In the genomic region with DNA sequence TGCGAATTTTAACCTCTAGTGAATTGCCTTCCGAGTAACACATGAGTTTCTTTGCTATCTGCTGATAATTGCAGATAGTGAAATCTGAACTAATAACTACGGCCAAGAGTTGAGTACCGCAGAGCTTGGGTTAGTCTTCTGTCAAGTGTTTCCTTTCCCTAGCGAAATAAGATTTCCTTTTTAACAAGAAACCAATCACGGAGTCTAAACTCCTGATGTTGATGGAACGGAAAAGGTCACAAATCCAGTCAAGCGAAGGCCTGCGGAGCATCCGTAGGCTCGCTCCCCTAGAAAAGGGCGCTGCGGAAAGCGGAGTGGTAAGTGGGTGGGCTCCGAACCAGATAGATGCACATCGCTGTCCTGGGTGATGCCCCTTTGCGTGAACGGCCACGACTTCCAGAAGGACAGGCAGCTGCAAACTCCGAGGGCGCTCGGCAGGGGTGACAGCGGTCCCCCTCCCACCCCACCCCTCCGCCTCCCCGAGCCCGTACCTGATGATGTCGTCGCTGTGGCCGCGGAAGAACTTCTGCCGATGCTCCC, we compare ENCODE assay signal across 8 mouse cellular contexts. TPM values are rescaled to one million over a fixed set of nuclear protein-coding genes. Genes with fewer than 3 reads are reported as not detected.
A peak's percentile ranks its signal among the peaks of the same experiment; 100 is the strongest.
DNase-seq lines count a peak whose midpoint lies in the region; ATAC-seq and TF ChIP-seq lines count a peak whose summit lies in the region.

No protein-coding gene starts in this region.

- H3K4me2 ChIP-seq in embryonic facial prominence, embryonic 13.5 days, result peak overlapping the region; percentile 96

- H3K36me3 ChIP-seq in heart, embryonic 10.5 days, result no peaks in the 10 kb centered on the region
- no peaks in the 10 kb centered on the region for H3K36me3 ChIP-seq in ES-E14 (ENCODE audit: control insufficient read depth, insufficient read depth, low read length, poor library complexity, severe bottlenecking)
- no peaks in the 10 kb centered on the region for H3K36me3 ChIP-seq in embryonic facial prominence, embryonic 13.5 days

- ATAC-seq in embryonic facial prominence, embryonic 13.5 days (ENCODE audit: insufficient number of reproducible peaks, insufficient read depth, low FRiP score, low TSS enrichment, low read depth), result no peak

- peak overlapping the region; percentile 86 for H3K27ac ChIP-seq in heart, embryonic 10.5 days
- no peak overlapping the region for H3K27ac ChIP-seq in ES-E14 (ENCODE audit: insufficient read depth, low read depth, low read length, poor library complexity, severe bottlenecking)
- H3K27ac ChIP-seq in embryonic facial prominence, embryonic 13.5 days, result no peak overlapping the region

- in situ Hi-C loops in ES-E14 (cut with MboI; ENCODE audit: low sequenced_read_pairs in 2 of 2, unreplicated experiment in 2 of 2), result no loop called here

- peak overlapping the region; percentile 92 for H3K4me3 ChIP-seq in heart, embryonic 10.5 days
- H3K4me3 ChIP-seq in ES-E14 (ENCODE audit: insufficient read depth in 1 of 2, low read depth in 1 of 2, low read length in 2 of 2, poor library complexity in 1 of 2, severe bottlenecking in 1 of 2), result peak overlapping the region; percentile 89 to 94
- peak overlapping the region; percentile 76 for H3K4me3 ChIP-seq in embryonic facial prominence, embryonic 13.5 days

- H3K4me1 ChIP-seq in heart, embryonic 10.5 days, result no peaks in the 10 kb centered on the region
- H3K4me1 ChIP-seq in ES-E14 (ENCODE audit: control insufficient read depth in 2 of 2, insufficient read depth in 2 of 2, low read length in 2 of 2, poor library complexity in 1 of 2), result no peaks in the 10 kb centered on the region
- peaks cover 6% of the 10 kb centered on the region for H3K4me1 ChIP-seq in embryonic facial prominence, embryonic 13.5 days

- 3% methylated on average over 31 of the region's 31 CpGs for WGBS in heart, embryonic 10.5 days
- 2% methylated on average over 31 of the region's 31 CpGs for WGBS in embryonic facial prominence, embryonic 13.5 days

- peak; percentile 78 for DNase-seq in heart, embryonic 10.5 days (ENCODE audit: low spot score)
- no peak for DNase-seq in heart, adult 9 months (ENCODE audit: low spot score in 2 of 2)
- peak; percentile 19 for DNase-seq in ES-E14 (ENCODE audit: low read depth, low spot score)
- DNase-seq in induced T-regulatory cell, adult 2 months (ENCODE audit: low read depth), result peak; percentile 52
- peak; percentile 2 for DNase-seq in lung, postnatal 10 days
- DNase-seq in right cerebral cortex, postnatal 4 days, result peak; percentile 28
- DNase-seq in B cell, adult 2 months, result no peak

- no peaks in the 10 kb centered on the region for H3K9me3 ChIP-seq in heart, embryonic 10.5 days
- no peaks in the 10 kb centered on the region for H3K9me3 ChIP-seq in ES-E14 (ENCODE audit: control insufficient read depth, insufficient read depth, low read depth, low read length)
- no peaks in the 10 kb centered on the region for H3K9me3 ChIP-seq in embryonic facial prominence, embryonic 13.5 days

- H3K27me3 ChIP-seq in heart, embryonic 10.5 days (ENCODE audit: insufficient read depth, poor library complexity, severe bottlenecking), result peaks cover 10% of the 10 kb centered on the region
- peaks cover 23% of the 10 kb centered on the region for H3K27me3 ChIP-seq in embryonic facial prominence, embryonic 13.5 days

- peak overlapping the region; percentile 85 for H3K9ac ChIP-seq in ES-E14 (ENCODE audit: insufficient read depth, low read depth, low read length, poor library complexity, severe bottlenecking)
- H3K9ac ChIP-seq in embryonic facial prominence, embryonic 13.5 days, result peak overlapping the region; percentile 64

TF ChIP-seq in ES-E14, 5 proteins besides CTCF, POLR2A, EP300 and RAD21:
- TF ChIP-seq CHD2 (IDR thresholded peaks at IDR 0.05; ENCODE audit: low read depth, low read length) (no peak), HCFC1 (IDR thresholded peaks at IDR 0.05; ENCODE audit: borderline replicate concordance, insufficient read depth, low read length) (no peak), MAFK (IDR thresholded peaks at IDR 0.05; ENCODE audit: insufficient read depth, low read depth, low read length) (no peak), ZC3H11A (IDR thresholded peaks at IDR 0.05; ENCODE audit: borderline replicate concordance, low read depth, low read length) (no peak), ZNF384 (IDR thresholded peaks at IDR 0.05; ENCODE audit: low read depth, low read length) (no peak)

RNA-seq across cellular contexts. Expression of gene Eml5, which starts 0.9 kb away (rescaled TPM):
- 3.2 and 3.4 TPM in 2 replicates for polyA plus RNA-seq in heart, embryonic 10.5 days (2016; fragmentation: Nextera tagmentation; extraction: Ambion mirVana)
- total RNA-seq in ES-E14 (2012; rRNA removed), result 20.5 and 27.2 TPM in 2 replicates
- polyA plus RNA-seq in embryonic facial prominence, embryonic 13.5 days (2015; fragmentation: Nextera tagmentation; extraction: Ambion mirVana), result 2.3 and 4.3 TPM in 2 replicates

RNA-seq across cellular contexts. Expression of gene Ttc8, which starts 20.0 kb away (rescaled TPM):
- polyA plus RNA-seq in heart, embryonic 10.5 days (2016; fragmentation: Nextera tagmentation; extraction: Ambion mirVana), result 17.4 and 23.5 TPM in 2 replicates
- 6.9 and 8.7 TPM in 2 replicates for total RNA-seq in ES-E14 (2012; rRNA removed)
- 36.5 and 37.6 TPM in 2 replicates for polyA plus RNA-seq in embryonic facial prominence, embryonic 13.5 days (2015; fragmentation: Nextera tagmentation; extraction: Ambion mirVana)

Comparison
In these comparisons a context has a peak if more than half of its experiments do, and no peak if none do; other contexts are left out.
1. DNase-seq: peak in heart, embryonic 10.5 days (single experiment), ES-E14 (single experiment), induced T-regulatory cell, adult 2 months (single experiment), lung, postnatal 10 days (single experiment) and right cerebral cortex, postnatal 4 days (single experiment); none in heart, adult 9 months (0 of 2) and B cell, adult 2 months (0 of 2).
2. Peak in every context shown above with its lines, with median percentiles within 50 percentile points of each other: H3K4me3 ChIP-seq.